Mouse (Mus musculus) heart, postnatal 14 days (tissue): Measurements from ENCODE around the gene Zdhhc18. TPM values are rescaled to one million over a fixed set of nuclear protein-coding genes. Genes with fewer than 3 reads are reported as not detected.
"Not testable (repeated sequence)": the region's sequence is repeated elsewhere in the genome, so short reads cannot be mapped to it uniquely, and the experiment has no call there.

Experiments used
- DNase-seq, 2 experiments: peaks; one replicate each; pipeline ENCODE4 v3.0.0; 2021 to 2022
- intact Hi-C: fragments of 180-260 bp; cut with DNase I; formaldehyde crosslinking; loops from one replicate; pipeline ENCODE4 v1.15.1; 2025
- total RNA-seq, 2 experiments: library from RNA; stranded (reverse); gene quantifications; 2 replicates each; pipeline ENCODE4 v1.2.3; 2021

Zdhhc18 gene
- total RNA-seq, 2 experiments from 2014 or later: 17.6 to 21.6 TPM

GRCm38 (mm10) chr4:133669652-133670210 lies 19.8 kb upstream of the Zdhhc18 start:
- DNase-seq: peak in 1 of 2 experiments; percentile 43
- intact Hi-C loops: no loop called here

- no peak for DNase-seq
- intact Hi-C loops: no loop called here
Measured at GRCm38 (mm10) chr4:133668537-133668936, 18.6 kb upstream of the Zdhhc18 start.

GRCm38 (mm10) chr4:133666199-133666598 lies 16.2 kb upstream of the Zdhhc18 start:
- no peak for DNase-seq
- intact Hi-C loops: no loop called here

GRCm38 (mm10) chr4:133665118-133665517 lies 15.2 kb upstream of the Zdhhc18 start:
- no peak for DNase-seq
- intact Hi-C loops: no loop called here

- intact Hi-C loops: no loop called here
- DNase-seq: no peak
Measured at GRCm38 (mm10) chr4:133662945-133663344, 13.0 kb upstream of the Zdhhc18 start.

GRCm38 (mm10) chr4:133662421-133662820 lies 12.5 kb upstream of the Zdhhc18 start:
- DNase-seq: no peak
- intact Hi-C loops: no loop called here

- peak; percentile 83 to 86 for DNase-seq
- intact Hi-C loops: no loop called here
Measured at GRCm38 (mm10) chr4:133660193-133661155, 10.5 kb upstream of the Zdhhc18 start.

- DNase-seq: peak; percentile 63 to 68
- intact Hi-C loops: no loop called here
Measured at GRCm38 (mm10) chr4:133659497-133660192, 9.7 kb upstream of the Zdhhc18 start.

GRCm38 (mm10) chr4:133658729-133659128 lies 8.8 kb upstream of the Zdhhc18 start:
- intact Hi-C loops: no loop called here
- no peak for DNase-seq

GRCm38 (mm10) chr4:133657829-133658458 lies 8.0 kb upstream of the Zdhhc18 start:
- no peak for DNase-seq
- intact Hi-C loops: no loop called here

GRCm38 (mm10) chr4:133656997-133657396 lies 7.0 kb upstream of the Zdhhc18 start:
- no peak for DNase-seq
- intact Hi-C loops: no loop called here

- no peak for DNase-seq
- intact Hi-C loops: no loop called here
Measured at GRCm38 (mm10) chr4:133656294-133656693, 6.3 kb upstream of the Zdhhc18 start.

GRCm38 (mm10) chr4:133654070-133654469 lies 4.1 kb upstream of the Zdhhc18 start:
- not testable (repeated sequence) for DNase-seq

GRCm38 (mm10) chr4:133652746-133653145 lies 2.8 kb upstream of the Zdhhc18 start:
- DNase-seq: no peak
- intact Hi-C loops: no loop called here

More at GRCm38 (mm10) chr4:133654070-133654469, 4.1 kb upstream of the Zdhhc18 start:
- intact Hi-C loops: not testable (repeated sequence)

- no peak for DNase-seq
- intact Hi-C loops: loop anchor here (2.0 kb wide), 1 partner anchor 19 kb away; no protein-coding TSS in a partner anchor
Measured at GRCm38 (mm10) chr4:133651986-133652385, 2.0 kb upstream of the Zdhhc18 start.

- intact Hi-C loops: loop anchor here (2.0 kb wide), 1 partner anchor 19 kb away; no protein-coding TSS in a partner anchor
- DNase-seq: no peak
Measured at GRCm38 (mm10) chr4:133651445-133651844, 1.5 kb upstream of the Zdhhc18 start.

GRCm38 (mm10) chr4:133649464-133649863 lies 490 bp downstream of the Zdhhc18 start:
- intact Hi-C loops: loop anchor here (5.0 kb wide), 1 partner anchor 37 kb away; no protein-coding TSS in a partner anchor
- DNase-seq: not testable (repeated sequence)

GRCm38 (mm10) chr4:133645680-133646079 lies 4.3 kb downstream of the Zdhhc18 start:
- DNase-seq: no peak
- intact Hi-C loops: loop anchor here (5.0 kb wide), 1 partner anchor 33 kb away; no protein-coding TSS in a partner anchor

- DNase-seq: no peak
- intact Hi-C loops: loop anchor here (5.0 kb wide), 1 partner anchor 33 kb away; no protein-coding TSS in a partner anchor
Measured at GRCm38 (mm10) chr4:133645195-133645594, 4.8 kb downstream of the Zdhhc18 start.

GRCm38 (mm10) chr4:133634043-133634410 lies 15.9 kb downstream of the Zdhhc18 start:
- intact Hi-C loops: no loop called here
- DNase-seq: no peak
